Mouse (Mus musculus): ENCODE data around the gene Iqschfp.

The Iqschfp gene

GRCm38 (mm10) chr3:68434897-68435296 lies 542.9 kb downstream of the Iqschfp start:
- DNase-seq (ENCODE audit: low spot score): no peak

DNA sequence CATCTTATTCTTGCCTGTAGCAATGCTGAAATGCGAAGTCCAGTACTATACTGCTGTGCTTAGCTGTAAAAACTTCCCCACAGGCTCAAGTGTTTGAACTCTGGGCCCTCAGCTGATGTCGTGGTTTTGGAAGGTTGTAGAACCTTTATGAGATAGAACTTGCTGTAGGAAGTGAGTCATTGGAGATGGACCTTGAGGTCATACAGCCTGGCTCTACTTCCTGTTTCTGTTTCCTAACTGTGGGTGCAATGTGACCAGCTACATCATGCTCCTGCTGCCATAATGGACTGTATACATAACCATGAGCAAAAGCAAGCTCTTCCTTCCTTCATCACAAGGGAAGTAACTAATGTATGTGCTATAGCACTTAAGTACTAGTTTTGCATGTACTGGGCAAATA lies 556.4 kb downstream of the Iqschfp start:
- DNase-seq (ENCODE audit: low spot score): no peak

DNA sequence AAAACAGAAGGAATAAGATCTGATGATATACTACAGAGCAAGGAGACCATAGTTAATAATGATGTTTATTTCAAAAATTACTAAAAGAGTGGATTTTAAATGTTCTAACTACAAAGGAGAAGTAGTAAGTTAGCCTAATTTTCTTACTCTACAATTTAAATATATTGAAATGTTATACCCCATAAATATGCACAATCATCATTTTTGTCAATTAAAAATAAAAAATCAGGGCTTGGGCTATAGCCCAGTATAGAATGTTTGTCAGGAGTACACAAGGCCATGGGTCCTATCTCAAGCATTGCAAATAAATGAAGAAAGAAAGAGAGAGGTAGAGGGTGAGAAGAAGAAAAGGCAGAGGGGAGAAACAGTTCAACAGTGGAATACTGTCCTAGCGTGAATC lies 559.6 kb downstream of the Iqschfp start:
- no peak for DNase-seq (ENCODE audit: low spot score)

DNA sequence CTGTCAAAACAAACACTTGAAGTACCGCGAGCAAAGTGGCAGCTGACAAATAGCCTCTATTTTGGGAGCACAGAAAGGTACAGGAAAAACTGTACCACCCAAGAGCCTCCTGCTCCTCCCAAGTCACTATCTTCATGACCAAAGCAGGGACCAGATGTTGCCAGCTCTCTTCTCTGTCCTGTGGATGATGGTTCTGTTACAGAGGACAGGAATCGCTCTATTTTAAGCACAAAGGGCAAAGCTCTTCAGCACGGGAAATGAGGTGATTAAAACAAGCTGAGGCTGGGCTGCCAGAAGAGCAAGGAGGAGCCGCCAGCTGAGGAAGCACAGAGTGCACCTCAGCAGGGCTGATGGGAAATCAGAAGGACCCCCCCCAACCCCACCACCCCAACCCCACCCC lies 561.2 kb downstream of the Iqschfp start:
- no peak for DNase-seq (ENCODE audit: low spot score)

DNA sequence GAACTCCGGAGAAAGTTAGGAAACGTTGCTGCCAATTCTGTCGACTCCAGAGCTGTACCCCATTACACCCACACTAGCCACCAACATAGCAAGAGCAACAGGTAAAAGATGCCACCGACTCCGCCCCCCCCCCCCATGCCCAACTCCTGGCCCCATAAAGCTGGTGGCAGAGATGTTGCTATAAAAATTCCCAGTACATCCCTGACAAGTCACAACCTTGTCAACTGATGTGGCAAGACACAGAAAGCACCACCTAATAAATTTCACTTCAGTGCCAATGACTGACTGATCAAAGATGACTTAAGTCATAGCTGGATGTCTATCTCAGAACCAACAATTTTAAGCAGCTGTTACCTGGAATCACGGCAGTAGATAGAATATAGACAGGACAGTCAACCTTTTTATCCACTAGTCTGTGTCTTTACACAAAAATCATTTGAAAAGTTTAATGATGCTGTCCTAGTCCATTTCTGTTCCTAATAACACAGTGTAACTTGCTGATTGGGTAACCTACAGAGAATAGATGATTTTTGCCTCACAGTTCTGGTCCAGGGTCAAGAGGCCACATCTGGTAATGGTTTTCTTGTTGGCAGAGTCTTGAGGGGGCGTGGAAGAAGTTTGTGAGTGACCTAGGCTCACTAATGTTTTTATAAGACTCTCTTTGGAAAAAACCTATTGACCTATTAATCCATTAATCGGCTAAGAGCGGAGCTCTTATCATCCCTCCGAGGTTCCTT lies 561.9 kb downstream of the Iqschfp start:
- DNase-seq (ENCODE audit: low spot score): no peak

DNA sequence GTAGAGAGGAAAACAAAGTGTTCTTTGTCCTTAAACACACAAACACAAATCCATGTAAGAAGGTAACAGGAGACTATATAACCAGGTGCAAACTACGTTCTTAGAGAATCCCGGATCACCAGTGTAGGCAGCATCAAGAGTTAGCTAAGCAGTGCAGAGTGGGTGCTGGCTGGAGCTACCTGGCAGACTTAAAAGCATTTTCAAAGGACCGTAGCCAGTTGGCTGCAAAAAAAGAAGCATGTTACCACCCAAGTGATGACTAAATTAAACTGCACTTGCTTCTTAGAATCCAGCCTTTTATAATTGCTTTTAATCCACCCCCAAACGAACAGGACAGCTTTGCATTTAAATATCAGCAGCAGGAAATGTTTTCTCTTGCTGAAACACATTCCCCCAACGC lies 574.6 kb downstream of the Iqschfp start:
- peak; percentile 58 for DNase-seq (ENCODE audit: low spot score)

DNA sequence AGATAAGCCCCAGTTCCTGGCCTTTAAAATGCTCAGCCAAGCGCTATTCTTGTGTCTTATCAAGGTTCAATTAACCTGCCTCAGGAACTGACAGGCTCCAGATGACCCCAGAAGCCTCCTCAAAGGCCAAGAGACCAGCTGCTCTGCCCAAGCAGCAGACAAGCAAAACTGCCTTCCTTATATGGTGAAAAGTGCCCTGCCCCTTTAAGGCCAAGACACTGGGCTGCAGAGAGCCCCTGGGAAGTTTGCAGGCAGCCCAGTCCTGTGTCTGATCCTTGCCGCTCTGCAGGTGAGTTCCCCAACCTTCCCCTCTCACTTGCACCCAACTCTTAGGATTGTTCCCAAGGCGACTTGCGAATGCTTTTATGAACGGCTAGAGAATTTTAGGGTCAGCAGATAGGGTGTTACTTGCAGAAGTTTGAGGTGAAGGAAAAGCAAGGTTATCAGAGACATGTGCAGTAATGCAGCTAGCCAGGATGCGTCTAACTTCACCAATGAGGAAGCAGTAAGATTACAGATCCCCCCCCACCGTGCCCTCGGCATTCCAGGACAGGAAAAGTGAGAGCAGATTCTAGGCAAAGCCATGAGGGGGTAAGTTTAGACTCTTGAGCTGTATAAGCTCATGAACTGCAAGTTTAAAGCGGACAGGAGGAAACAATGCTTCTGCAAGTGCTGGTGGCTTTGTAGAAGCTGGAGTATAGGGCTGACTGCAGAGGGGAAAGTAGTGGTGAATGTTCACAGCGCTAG lies 576.1 kb downstream of the Iqschfp start:
- DNase-seq (ENCODE audit: low spot score): no peak

- no peak for DNase-seq (ENCODE audit: low spot score)
Measured at GRCm38 (mm10) chr3:68469643-68470042, 577.6 kb downstream of the Iqschfp start.

- DNase-seq (ENCODE audit: low spot score): no peak
Measured at GRCm38 (mm10) chr3:68470061-68470460, 578.0 kb downstream of the Iqschfp start.

GRCm38 (mm10) chr3:68470622-68471021 lies 578.6 kb downstream of the Iqschfp start:
- no peak for DNase-seq (ENCODE audit: low spot score)

- DNase-seq (ENCODE audit: low spot score): no peak
Measured at GRCm38 (mm10) chr3:68476336-68476735, 584.3 kb downstream of the Iqschfp start.

GRCm38 (mm10) chr3:68477478-68477877 lies 585.4 kb downstream of the Iqschfp start:
- no peak for DNase-seq (ENCODE audit: low spot score)

- DNase-seq (ENCODE audit: low spot score): no peak
Measured at GRCm38 (mm10) chr3:68479266-68479665, 587.2 kb downstream of the Iqschfp start.

DNA sequence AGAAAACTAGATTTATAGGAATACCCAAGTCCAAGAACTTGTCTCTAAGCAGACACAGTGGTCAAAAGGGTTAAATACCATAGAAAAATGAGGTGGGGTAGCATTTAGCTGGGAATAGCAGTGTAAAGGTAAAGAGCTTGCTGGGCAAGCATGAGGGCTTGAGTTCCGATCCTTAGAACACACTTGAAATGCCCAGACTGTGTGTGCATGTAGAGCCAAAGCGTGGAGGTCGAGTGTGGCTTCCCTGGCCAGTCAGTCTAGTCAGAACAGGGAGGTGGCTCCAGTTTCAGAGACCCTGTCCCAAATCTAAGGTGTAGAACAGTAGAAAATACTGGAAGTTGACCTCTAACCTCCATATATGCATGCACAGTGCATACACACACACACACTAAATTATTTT lies 591.5 kb downstream of the Iqschfp start:
- DNase-seq (ENCODE audit: low spot score): no peak

- DNase-seq (ENCODE audit: low spot score): no peak
Measured at GRCm38 (mm10) chr3:68484021-68484420, 592.0 kb downstream of the Iqschfp start.

GRCm38 (mm10) chr3:68484561-68484960 lies 592.5 kb downstream of the Iqschfp start:
- DNase-seq (ENCODE audit: low spot score): no peak

- DNase-seq (ENCODE audit: low spot score): no peak
Measured at GRCm38 (mm10) chr3:68487621-68488020, 595.6 kb downstream of the Iqschfp start.

- DNase-seq (ENCODE audit: low spot score): no peak
Measured at GRCm38 (mm10) chr3:68488316-68488715, 596.3 kb downstream of the Iqschfp start.

DNA sequence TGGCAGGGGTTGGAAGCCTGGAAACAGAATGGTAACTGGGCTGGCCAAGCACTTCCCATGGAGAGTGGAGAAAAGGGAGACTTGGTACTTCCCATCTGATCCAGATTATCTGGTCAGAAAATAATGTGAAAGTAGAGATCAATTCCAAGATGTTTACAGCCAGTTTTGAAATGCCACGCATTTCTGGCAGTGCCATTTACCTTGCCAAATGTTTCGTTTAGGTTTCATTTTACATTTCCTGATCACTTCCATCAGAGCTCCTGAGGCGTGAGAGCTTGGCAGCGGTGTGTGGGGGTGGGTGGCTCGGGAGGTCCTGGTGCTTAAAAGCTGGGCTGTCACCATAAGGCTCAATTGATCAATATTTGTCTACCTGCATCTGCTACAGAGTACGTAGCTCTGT lies 599.5 kb downstream of the Iqschfp start:
- no peak for DNase-seq (ENCODE audit: low spot score)

GRCm38 (mm10) chr3:68492066-68492465 lies 600.0 kb downstream of the Iqschfp start:
- no peak for DNase-seq (ENCODE audit: low spot score)

DNA sequence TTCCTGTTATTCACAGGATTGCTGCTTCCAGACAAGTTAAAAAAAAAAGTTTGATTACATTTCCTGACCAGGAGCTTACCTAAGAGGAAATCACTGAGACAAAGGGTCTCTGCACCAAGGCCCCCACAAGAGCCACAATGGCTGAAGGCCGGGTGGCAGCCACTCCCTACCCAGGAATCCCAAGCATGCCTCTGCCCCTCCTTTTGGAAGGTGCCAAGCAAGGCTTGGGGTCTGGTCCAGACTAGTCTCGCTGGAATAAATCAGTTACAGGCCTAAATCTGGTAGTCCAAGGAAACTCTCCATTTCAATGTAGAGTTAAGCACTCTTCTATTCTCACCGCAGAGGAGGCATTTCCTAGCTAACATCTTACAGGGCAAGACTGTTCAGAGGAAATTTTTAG lies 600.5 kb downstream of the Iqschfp start:
- DNase-seq (ENCODE audit: low spot score): no peak

DNA sequence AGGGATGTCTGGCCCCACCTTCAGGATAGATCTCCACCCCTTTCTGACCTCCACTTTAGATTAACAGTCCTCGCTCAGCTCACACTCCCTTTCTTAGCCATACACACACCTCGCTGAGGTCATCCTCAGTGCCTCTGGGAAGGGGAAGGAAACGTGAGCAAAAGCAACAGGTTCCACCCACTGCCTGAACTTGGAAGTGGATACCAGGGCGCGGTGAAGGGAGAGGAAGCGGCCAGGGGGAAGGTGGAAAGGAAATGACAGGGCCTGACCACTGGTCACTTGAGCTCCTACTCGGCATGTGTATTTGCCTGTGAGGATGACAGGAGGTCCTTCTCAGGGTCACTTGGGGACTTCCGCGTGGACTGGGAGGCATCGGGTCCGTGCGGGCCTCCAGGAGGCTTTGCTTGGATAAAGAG lies 601.1 kb downstream of the Iqschfp start:
- no peak for DNase-seq (ENCODE audit: low spot score)

GRCm38 (mm10) chr3:68493586-68494295 lies 601.7 kb downstream of the Iqschfp start:
- peak; percentile 58 for DNase-seq (ENCODE audit: low spot score)
